Mouse (Mus musculus): Measurements from ENCODE around the gene B9d2. TPM values are rescaled to one million over a fixed set of nuclear protein-coding genes. Genes with fewer than 3 reads are reported as not detected.
A peak's percentile ranks its signal among the peaks of the same experiment; 100 is the strongest.

Gene B9d2
- polyA plus RNA-seq, 1 experiment from 2014 or later = 47.3 TPM

DNA sequence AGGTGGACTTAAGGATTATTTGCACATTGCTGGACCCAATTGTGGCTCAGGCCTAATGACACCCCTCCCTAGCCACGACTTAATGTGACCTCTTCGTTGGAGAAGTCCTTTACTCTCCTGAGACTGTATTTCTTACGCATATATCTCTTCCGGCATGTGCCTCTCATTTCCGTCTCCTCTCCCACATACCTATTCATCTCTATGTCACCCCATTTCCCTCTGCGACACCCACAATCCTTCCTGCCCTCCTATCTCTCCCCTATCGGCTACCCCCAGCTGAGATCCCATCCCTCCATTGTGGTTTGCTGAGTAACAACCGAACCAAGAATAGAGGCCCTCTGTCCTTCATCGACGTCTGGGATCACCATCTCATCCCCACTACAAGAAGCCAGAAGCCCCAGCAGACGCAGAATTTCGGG is 9.0 kb downstream of the B9d2 start:
- H3K9ac ChIP-seq = no peak overlapping the region

DNA sequence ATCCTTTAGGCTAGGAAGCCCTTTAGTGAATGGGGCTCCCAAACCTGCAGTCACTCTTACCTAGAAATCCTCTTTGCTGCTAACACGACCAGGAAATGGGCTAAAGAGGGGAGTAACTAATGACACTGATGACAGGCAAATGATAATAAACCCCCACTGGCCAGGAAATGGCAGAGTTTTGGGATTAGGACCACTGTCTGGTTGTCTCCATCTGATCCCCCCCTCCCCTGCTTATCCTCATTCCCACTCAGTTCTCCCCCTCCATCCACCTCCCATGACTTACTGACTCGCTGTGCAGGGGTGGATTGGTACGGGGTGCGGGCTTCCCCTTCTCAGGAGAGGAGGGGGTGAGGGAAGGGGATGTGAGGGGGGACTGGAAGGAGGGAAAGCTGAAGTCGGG is 9.5 kb downstream of the B9d2 start:
- H3K4me1 ChIP-seq = peaks cover 33% of the 10 kb centered on the region
- H3K27me3 ChIP-seq (replicated peaks) = peaks cover 59% of the 10 kb centered on the region
- H3K9me3 ChIP-seq = no peaks in the 10 kb centered on the region
- H3K9ac ChIP-seq = no peak overlapping the region
- H3K4me3 ChIP-seq = no peak overlapping the region
- no peaks in the 10 kb centered on the region for H3K36me3 ChIP-seq (replicated peaks)
- ATAC-seq (replicated peaks) = no peak
- H3K27ac ChIP-seq = no peak overlapping the region
- WGBS = 48% methylated on average over 5 of the region's 5 CpGs
- H3K4me2 ChIP-seq = peak overlapping the region; percentile 67; the same call in 1 of the 2 replicates

More for the DNA sequence above, 9.0 kb downstream of the B9d2 start:
- Histone ChIP-seq H3K4me1 (peaks cover 33% of the 10 kb centered on the region), H3K4me3 (peak overlapping the region; percentile 39), H3K9me3 (no peaks in the 10 kb centered on the region), H3K27ac (no peak overlapping the region), H3K27me3 (replicated peaks) (peaks cover 59% of the 10 kb centered on the region), H3K4me2 (peak overlapping the region; percentile 67), H3K36me3 (replicated peaks) (no peaks in the 10 kb centered on the region)
- ATAC-seq (replicated peaks) = no peak
- 13% methylated on average over 12 of the region's 12 CpGs for WGBS

DNA sequence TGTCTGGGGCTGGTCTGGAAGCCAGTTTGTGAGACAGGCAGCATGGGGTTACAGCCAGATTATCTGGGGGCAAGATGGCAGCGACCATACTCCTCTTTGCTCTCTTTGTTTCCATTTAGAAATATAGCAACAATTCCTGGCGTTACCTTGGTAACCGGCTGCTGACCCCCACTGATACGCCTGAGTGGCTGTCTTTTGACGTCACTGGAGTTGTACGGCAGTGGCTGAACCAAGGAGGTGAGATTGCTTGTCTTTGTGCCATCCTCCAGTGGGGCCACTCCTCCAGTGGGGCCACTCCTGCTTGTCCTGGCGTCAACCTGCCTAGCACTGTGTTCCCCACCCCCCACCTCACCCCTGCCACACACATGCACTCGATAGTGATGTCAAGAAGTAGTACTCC is 13.5 kb downstream of the B9d2 start:
- H3K4me1 ChIP-seq = peaks cover 6% of the 10 kb centered on the region
- no peak overlapping the region for H3K27ac ChIP-seq
- H3K36me3 ChIP-seq (replicated peaks) = no peaks in the 10 kb centered on the region
- H3K27me3 ChIP-seq (replicated peaks) = peaks cover 22% of the 10 kb centered on the region
- no peak overlapping the region for H3K9ac ChIP-seq
- ATAC-seq (replicated peaks) = peak; percentile 67
- 46% methylated on average over 8 of the region's 8 CpGs for whole genome bisulfite sequencing
- no peaks in the 10 kb centered on the region for H3K9me3 ChIP-seq
- H3K4me3 ChIP-seq = no peak overlapping the region
- no peak overlapping the region for H3K4me2 ChIP-seq

DNA sequence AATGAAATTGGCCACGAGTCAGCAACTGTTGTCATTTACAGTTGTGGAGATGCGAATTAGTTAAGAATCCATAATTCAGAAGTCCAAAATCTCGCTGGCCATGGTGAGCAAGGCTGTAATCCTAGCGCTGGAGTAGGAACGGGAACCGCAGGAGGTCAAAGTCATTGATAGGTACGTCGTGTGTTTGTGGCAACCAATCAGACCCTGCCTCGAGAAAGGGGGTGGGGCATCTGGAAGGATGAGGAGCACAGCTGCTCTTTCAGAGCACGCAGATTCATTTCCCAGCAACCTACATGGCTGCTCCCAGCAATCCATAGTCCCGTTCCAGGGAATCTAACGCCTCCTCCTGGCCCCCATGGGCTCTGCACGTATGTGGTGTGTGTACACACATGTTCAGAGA is 19.3 kb downstream of the B9d2 start:
- no peaks in the 10 kb centered on the region for H3K9me3 ChIP-seq
- H3K36me3 ChIP-seq (replicated peaks) = no peaks in the 10 kb centered on the region
- peaks cover 10% of the 10 kb centered on the region for H3K4me1 ChIP-seq
- no peak for ATAC-seq (replicated peaks)
- peaks cover 10% of the 10 kb centered on the region; the same call in 1 of the 2 replicates for H3K27me3 ChIP-seq (replicated peaks)
- H3K27ac ChIP-seq = no peak overlapping the region
- H3K9ac ChIP-seq = no peak overlapping the region
- H3K4me3 ChIP-seq = no peak overlapping the region
- 60% methylated on average over 13 of the region's 13 CpGs for WGBS
- H3K4me2 ChIP-seq = no peak overlapping the region

DNA sequence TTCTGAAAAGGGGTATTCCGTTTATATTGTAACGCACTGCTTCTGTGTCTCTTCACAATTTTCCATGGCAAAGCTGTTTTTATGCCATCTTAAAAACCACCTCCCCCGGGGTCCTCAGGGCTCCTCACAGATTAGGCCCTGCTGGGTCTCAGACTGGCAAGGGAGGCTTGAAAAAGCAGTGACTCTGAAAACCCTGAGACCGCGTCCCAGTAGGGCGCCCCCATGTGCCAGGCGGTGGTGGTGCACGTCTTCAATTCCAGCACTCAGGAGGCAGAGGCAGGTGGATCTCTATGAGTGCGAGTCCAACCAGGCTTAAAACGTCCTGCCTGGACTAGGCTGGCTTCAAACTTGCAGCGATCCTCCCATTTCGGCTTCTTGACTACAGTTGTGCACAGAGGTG is 20.2 kb downstream of the B9d2 start:
- Histone ChIP-seq H3K36me3 (replicated peaks) (no peaks in the 10 kb centered on the region), H3K4me3 (no peak overlapping the region), H3K4me2 (no peak overlapping the region), H3K9me3 (no peaks in the 10 kb centered on the region), H3K27me3 (replicated peaks) (peaks cover 10% of the 10 kb centered on the region; the same call in 1 of the 2 replicates), H3K27ac (no peak overlapping the region), H3K9ac (no peak overlapping the region), H3K4me1 (peaks cover 14% of the 10 kb centered on the region)
- WGBS = 75% methylated on average over 12 of the region's 12 CpGs
- no peak for ATAC-seq (replicated peaks)

DNA sequence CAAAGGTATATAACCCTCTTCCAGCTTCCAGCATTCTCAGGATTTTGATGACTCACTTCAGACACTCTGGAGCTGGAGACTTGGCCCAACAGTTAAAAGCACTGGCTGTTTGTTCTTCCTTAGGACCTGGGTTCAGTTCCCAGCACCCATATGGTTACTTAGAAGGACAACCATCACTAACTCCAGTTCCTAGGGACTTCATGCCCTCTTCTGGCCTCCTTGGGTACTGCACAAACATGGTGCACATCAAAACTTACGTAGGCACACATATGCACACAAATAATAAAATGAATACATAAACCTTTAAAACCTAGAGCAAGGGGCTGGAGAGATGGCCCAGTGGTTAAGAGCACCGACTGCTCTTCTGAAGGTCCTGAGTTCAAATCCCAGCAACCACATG is 21.8 kb downstream of the B9d2 start:
- H3K9ac ChIP-seq = no peak overlapping the region
- H3K27me3 ChIP-seq (replicated peaks) = peaks cover 10% of the 10 kb centered on the region; the same call in 1 of the 2 replicates
- ATAC-seq (replicated peaks) = no peak
- H3K4me3 ChIP-seq = no peak overlapping the region
- WGBS = 95% methylated on average over 2 of the region's 2 CpGs
- no peak overlapping the region for H3K4me2 ChIP-seq
- no peaks in the 10 kb centered on the region for H3K36me3 ChIP-seq (replicated peaks)
- peaks cover 14% of the 10 kb centered on the region for H3K4me1 ChIP-seq
- no peak overlapping the region for H3K27ac ChIP-seq
- H3K9me3 ChIP-seq = no peaks in the 10 kb centered on the region

DNA sequence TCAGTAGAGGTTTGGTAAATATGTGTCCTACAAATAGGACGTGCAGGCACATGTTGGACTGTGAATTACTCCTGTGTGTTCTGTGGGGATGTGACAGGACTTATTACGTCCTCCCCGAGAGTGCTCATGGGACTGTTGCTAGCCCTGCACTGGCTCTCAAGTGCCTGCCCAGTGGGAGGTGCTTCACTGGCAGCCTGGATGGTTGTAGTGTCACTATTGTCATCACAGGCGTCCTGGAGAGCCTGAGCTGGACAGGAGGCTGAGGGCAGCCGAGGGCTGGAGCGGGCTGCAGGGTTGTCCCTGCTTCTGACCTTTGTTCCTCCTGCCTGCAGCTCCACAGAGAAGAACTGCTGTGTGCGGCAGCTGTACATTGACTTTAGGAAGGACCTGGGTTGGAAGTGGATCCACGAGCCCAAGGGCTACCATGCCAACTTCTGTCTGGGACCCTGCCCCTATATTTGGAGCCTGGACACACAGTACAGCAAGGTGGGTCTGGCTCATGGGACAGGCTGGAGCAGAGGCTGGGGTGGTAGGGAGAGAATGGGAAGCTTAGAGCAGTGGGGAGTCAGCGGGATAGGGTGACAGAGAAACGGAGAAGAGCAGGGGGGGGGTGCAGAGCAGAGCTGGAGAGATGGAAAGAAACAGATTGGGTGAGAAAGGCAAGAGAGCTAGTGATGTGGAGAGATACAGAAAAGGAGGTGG is 23.4 kb downstream of the B9d2 start:
- Histone ChIP-seq H3K27me3 (replicated peaks) (peaks cover 10% of the 10 kb centered on the region; the same call in 1 of the 2 replicates), H3K9me3 (no peaks in the 10 kb centered on the region), H3K4me2 (peak overlapping the region; percentile 72), H3K27ac (no peak overlapping the region), H3K4me1 (peaks cover 14% of the 10 kb centered on the region), H3K4me3 (peak overlapping the region; percentile 39), H3K9ac (no peak overlapping the region), H3K36me3 (replicated peaks) (no peaks in the 10 kb centered on the region)
- 20% methylated on average over 10 of the region's 10 CpGs for WGBS
- peak; percentile 53 for ATAC-seq (replicated peaks)

DNA sequence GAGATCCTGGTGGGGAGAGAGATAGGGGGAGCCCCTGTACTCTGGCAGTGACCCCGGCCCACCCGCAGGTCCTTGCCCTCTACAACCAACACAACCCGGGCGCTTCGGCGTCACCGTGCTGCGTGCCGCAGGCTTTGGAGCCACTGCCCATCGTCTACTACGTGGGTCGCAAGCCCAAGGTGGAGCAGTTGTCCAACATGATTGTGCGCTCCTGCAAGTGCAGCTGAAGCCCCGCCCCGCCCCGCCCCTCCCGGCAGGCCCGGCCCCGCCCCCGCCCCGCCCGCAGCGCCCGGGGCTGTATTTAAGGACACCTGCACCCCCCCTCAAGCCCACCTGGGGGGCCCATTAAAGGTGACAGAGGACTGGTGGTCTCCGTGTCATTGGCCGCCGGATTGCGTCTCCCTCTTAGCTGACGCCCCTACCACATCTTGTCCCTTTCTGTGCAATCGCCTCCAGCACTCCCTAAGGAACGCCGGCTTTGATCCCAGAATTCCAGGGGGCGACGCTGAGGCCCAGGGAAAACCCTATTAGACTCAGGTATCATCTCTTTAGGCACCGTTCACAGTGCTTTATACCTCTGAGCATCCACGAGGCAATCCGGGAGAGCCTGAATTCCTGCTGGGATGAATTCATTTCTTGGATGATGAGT is 24.3 kb downstream of the B9d2 start:
- H3K36me3 ChIP-seq (replicated peaks) = no peaks in the 10 kb centered on the region
- WGBS = 6% methylated on average over 33 of the region's 37 CpGs
- H3K4me1 ChIP-seq = peaks cover 17% of the 10 kb centered on the region
- no peaks in the 10 kb centered on the region for H3K9me3 ChIP-seq
- no peak overlapping the region for H3K27ac ChIP-seq
- peak overlapping the region; percentile 39 for H3K4me3 ChIP-seq
- H3K4me2 ChIP-seq = peak overlapping the region; percentile 72
- ATAC-seq (replicated peaks) = peak; percentile 52
- peaks cover 10% of the 10 kb centered on the region; the same call in 1 of the 2 replicates for H3K27me3 ChIP-seq (replicated peaks)
- H3K9ac ChIP-seq = peak overlapping the region; percentile 35

DNA sequence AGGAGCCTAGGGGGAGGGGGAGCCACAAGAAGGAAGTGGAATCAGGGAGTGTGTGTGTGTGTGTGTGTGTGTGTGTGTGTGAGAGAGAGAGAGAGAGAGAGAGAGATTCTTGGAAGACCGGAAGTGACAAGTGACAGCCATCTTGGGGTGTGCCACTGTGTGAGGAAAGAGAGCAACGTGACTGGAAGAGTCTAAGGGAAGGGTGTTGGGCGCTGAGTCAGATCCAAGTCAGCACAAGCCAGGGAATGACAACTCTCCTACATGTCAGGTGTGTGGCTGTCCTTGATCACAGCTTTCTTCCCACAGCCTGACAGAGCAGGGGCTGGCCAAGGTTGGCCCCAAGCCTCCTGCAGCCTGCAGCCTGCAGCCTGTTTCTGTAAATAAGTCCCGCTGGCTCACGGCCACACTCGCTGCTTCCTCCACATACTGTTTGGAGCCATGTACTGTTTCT is 25.2 kb downstream of the B9d2 start:
- Histone ChIP-seq H3K9ac (no peak overlapping the region), H3K27me3 (replicated peaks) (peaks cover 10% of the 10 kb centered on the region; the same call in 1 of the 2 replicates), H3K4me3 (no peak overlapping the region), H3K4me1 (peaks cover 26% of the 10 kb centered on the region), H3K9me3 (no peaks in the 10 kb centered on the region), H3K4me2 (no peak overlapping the region), H3K36me3 (replicated peaks) (no peaks in the 10 kb centered on the region), H3K27ac (no peak overlapping the region)
- no peak for ATAC-seq (replicated peaks)
- WGBS = 69% methylated on average over 6 of the region's 6 CpGs

DNA sequence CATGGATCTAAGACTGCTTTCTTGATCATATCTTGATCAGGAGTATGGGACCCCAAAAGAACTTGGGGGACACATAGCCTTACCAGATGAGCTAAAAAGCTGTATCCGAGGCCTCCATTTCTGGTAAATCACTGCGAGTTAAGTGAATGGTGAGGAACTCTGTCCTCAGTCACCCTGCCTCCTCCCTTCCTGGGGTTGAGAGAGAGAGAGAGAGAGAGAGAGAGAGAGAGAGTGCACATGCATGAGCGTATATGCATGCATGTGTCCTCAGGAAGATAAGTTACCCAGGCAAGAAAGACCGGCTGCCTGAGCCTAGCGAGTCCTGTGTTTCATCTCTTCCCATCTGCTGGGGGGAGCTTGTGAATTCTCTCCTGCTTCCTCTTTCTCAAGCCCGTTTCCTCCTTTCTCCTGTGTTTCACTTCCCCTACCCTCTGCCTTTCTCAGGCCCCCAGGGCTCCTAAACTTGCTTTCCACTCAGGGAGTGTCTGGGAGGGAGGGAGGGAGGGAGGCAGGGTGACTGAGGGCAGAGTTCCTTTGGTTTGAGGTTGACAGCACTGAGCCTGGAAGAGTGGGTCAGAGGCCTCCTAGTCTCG is 26.1 kb downstream of the B9d2 start:
- H3K4me3 ChIP-seq = no peak overlapping the region
- H3K4me1 ChIP-seq = peaks cover 31% of the 10 kb centered on the region
- no peak overlapping the region for H3K4me2 ChIP-seq
- whole genome bisulfite sequencing = 71% methylated on average over 7 of the region's 7 CpGs
- no peaks in the 10 kb centered on the region for H3K9me3 ChIP-seq
- no peak for ATAC-seq (replicated peaks)
- H3K36me3 ChIP-seq (replicated peaks) = no peaks in the 10 kb centered on the region
- H3K27me3 ChIP-seq (replicated peaks) = peaks cover 10% of the 10 kb centered on the region; the same call in 1 of the 2 replicates
- H3K27ac ChIP-seq = no peak overlapping the region
- no peak overlapping the region for H3K9ac ChIP-seq

DNA sequence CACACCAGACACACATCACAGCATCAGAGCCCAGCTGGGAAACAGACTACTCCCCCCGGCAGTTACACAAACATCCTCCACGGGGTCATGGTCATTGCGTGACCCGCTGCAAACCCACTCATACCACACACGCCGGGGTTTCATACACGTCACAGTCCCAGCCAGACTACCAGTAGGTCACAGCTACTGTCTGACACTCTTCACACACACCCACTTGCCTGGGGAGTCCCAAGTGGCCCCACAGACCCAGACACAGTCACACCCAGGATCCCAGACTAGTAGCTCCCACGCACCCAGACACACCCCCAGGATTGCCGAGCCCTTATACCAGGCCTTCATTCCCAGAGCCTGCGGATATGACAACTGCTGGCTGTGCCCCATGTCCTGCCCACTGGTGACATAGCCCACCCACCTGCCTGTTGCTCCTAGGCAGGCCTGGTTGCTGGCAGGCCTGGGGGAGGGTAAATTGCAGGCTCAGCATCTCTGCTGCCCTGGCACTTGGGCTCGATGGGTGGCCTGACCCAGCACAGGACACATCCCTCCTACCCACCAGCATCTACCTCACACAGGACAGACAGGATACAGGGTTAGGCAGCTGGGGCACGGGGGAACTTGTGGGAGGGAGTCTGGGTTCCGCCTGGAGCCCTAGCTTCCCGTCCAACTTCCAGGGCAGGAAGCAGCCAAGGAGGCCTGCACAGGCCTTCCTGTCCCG is 27.2 kb downstream of the B9d2 start:
- Histone ChIP-seq H3K9me3 (no peaks in the 10 kb centered on the region), H3K27ac (peak overlapping the region; percentile 38; the same call in 1 of the 2 replicates), H3K9ac (no peak overlapping the region), H3K36me3 (replicated peaks) (no peaks in the 10 kb centered on the region), H3K4me2 (no peak overlapping the region), H3K4me3 (no peak overlapping the region), H3K4me1 (peaks cover 31% of the 10 kb centered on the region), H3K27me3 (replicated peaks) (peaks cover 10% of the 10 kb centered on the region; the same call in 1 of the 2 replicates)
- 73% methylated on average over 15 of the region's 15 CpGs for WGBS
- no peak for ATAC-seq (replicated peaks)

DNA sequence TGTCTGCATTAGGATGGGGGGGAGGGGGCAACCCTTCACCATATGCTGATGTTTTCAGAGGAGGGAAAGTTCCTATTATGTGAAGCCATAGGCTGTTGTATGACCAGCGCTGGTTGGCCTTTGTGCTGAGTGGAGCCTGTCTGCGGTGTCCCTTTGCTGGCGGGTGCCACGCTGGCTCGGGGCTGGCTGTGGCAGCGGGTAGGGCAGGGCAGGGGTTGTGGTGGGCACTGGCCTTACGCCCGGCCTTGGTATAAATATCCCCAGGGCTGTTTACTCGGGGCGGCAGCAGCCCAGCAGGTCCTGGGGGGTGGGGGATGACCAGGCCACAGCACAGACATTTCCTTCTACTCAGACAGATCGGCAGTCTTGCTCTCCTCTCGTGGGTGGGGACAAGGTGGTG is 29.4 kb downstream of the B9d2 start:
- Histone ChIP-seq H3K9me3 (no peaks in the 10 kb centered on the region), H3K36me3 (replicated peaks) (peaks cover 17% of the 10 kb centered on the region), H3K27me3 (replicated peaks) (no peaks in the 10 kb centered on the region), H3K27ac (no peak overlapping the region), H3K9ac (peak overlapping the region; percentile 34), H3K4me1 (peaks cover 20% of the 10 kb centered on the region), H3K4me3 (no peak overlapping the region), H3K4me2 (no peak overlapping the region)
- peak; percentile 7; the same call in 1 of the 2 replicates for ATAC-seq (replicated peaks)
- WGBS = 17% methylated on average over 12 of the region's 12 CpGs

Data from midbrain, embryonic 15.5 days (tissue).